Mouse (Mus musculus) erythroid progenitor cell, adult 5-6 weeks (primary cell): ENCODE data around the gene Mast4. TPM values are rescaled to one million over a fixed set of nuclear protein-coding genes. Genes with fewer than 3 reads are reported as not detected.
"Not testable (repeated sequence)": the region's sequence is repeated elsewhere in the genome, so short reads cannot be mapped to it uniquely, and the experiment has no call there.

ENCODE experiments used
- ATAC-seq: replicated peaks from 2 replicates; pipeline ENCODE4 v1.8.0; 2016; ENCODE audit warnings: moderate number of reproducible peaks, mild to moderate bottlenecking, moderate TSS enrichment, inconsistent platforms; ENCODE audit not compliant: poor library complexity, low FRiP score, severe bottlenecking
- total RNA-seq, 2 experiments: library from RNA; stranded (forward) in 1 of 2; stranded (reverse) in 1 of 2; fragments of 150-400 nt in 1 of 2; fragments of 186-747, 209-891 nt in 1 of 2; gene quantifications; 2 replicates each; pipeline versions ENCODE4 v1.2.3 to v1.2.4; 2015 to 2017; ENCODE audit warnings: low replicate concordance in 2 of 2

The Mast4 gene
- total RNA-seq (2015; ENCODE audit: low replicate concordance): 2.5 and 13.3 TPM in 2 replicates
- total RNA-seq (2017; ENCODE audit: low replicate concordance): 0.64 and 5.5 TPM in 2 replicates

DNA sequence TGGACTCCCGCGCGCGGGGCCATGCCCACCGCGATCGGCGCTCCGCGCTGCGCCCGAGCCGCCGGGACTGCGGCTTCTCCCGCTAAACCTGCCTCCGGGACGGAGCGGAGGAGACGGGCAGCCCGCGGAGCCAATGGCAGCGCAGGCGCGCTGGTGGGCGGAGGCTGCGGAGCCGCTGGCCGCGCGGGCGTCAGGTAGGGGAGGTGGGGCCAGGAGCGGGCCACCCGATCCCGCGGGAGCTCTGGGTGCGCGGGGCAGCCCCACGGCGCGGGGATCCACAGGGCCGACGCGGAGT lies at the start of gene Mast4:
Gene Mast4, minus strand, starts transcription at position 106 of the 295 bp plus-strand sequence.
- no peak for ATAC-seq

DNA sequence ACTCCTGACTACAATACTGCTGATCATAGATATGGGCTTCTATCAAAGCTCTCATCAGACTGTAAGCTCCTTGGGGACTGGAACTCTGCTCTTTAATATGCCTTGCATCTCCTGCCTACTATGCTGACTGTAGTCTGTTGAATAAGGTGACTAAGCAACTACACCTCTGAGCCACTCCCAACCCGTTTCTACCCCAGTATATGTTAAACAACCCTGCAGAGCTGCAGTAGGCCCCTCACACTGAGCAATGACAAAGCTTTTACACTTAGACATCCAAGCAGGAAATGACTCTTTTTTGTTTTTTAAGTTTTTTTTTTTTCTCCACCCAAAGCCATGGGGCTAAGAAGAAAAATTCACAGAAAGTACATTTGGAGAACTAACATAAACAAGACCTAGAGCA lies 40.2 kb upstream of the Mast4 start:
- ATAC-seq: no peak

- no peak for ATAC-seq
Observed at GRCm38 (mm10) chr13:103369194-103369593, 34.9 kb upstream of the Mast4 start.

GRCm38 (mm10) chr13:103363181-103363580 lies 28.9 kb upstream of the Mast4 start:
- ATAC-seq: no peak

GRCm38 (mm10) chr13:103357415-103357814 lies 23.1 kb upstream of the Mast4 start:
- not testable (repeated sequence) for ATAC-seq

GRCm38 (mm10) chr13:103356909-103357308 lies 22.6 kb upstream of the Mast4 start:
- ATAC-seq: not testable (repeated sequence)

DNA sequence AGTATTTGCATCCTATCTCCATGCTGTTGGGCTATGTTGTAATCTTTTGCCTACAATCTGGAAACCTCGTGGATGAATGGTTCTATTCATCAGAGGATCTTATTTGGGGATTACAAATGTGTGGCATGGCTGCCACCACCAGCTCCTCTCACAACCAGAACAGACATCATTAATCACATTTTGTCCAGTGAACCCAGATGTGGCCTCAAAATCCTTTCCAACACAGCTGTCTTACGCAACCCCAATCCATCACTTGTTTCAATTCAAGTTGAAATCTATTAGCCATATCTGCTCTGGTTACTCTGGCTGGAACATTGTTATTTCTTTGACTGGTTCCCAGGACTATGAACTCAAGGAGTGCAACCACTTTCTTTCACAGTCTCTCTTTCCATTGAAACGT lies 20.4 kb upstream of the Mast4 start:
- no peak for ATAC-seq

DNA sequence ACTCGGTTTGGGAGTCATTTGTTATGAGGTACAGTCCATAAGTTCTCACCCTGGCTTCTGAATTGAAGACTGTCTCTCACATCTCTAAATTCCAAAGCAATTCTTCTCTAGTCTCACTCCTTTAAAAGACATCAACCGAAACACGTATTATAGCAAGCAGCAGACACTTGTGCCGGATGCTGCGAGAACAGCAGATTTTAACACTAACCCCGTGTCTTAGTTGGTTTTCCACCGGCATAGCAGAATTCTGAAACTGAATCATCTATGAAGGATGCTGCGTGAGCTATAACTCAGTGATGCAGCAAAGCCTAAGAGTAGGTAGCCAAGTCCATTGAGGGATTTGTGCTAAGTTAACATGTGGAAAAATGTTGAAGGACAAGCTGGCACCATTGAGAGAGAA lies 10.5 kb upstream of the Mast4 start:
- no peak for ATAC-seq

GRCm38 (mm10) chr13:103344006-103344720 lies 9.9 kb upstream of the Mast4 start:
- no peak for ATAC-seq

DNA sequence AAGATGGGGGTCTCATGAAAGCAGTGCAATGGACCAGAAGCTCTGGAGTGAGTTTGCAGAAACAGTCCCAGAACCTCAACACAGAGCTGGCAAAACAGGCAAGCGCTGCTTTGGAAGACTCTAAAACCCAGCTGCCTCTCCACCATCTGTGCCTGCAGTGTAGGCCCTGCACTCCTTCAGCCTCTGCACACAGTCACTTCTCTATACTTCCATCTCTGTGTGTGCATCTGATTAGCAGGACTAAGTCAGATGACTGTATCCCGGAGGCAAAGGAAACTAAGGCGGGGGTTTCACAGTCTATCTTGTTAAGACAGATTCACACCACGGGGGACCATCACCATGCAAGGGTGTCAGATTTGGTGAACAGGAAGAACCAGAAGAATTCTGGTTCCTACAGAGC lies 6.7 kb upstream of the Mast4 start:
- no peak for ATAC-seq

DNA sequence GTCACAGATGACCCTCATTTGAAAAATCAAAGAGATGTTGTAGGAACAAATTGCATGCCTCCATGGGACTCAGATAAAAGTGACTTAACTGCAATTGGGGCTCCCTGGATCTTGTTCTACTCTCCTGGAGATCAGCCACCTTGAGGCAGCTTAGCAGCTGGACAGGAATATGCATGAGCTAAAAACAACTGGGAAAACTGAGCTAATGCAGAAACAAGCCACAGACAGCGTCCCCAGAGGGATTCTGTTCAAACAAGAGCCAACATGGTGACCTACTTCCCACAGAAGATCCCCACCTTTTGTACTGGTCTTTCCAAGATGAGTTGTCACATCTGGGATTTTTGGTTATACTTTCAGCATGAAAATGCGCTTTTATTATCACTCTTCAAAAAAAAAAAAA lies 4.3 kb upstream of the Mast4 start:
- no peak for ATAC-seq

- no peak for ATAC-seq
Observed at GRCm38 (mm10) chr13:103336237-103336636, 1.9 kb upstream of the Mast4 start.

GRCm38 (mm10) chr13:103334723-103335458 lies 594 bp upstream of the Mast4 start:
- ATAC-seq: no peak

DNA sequence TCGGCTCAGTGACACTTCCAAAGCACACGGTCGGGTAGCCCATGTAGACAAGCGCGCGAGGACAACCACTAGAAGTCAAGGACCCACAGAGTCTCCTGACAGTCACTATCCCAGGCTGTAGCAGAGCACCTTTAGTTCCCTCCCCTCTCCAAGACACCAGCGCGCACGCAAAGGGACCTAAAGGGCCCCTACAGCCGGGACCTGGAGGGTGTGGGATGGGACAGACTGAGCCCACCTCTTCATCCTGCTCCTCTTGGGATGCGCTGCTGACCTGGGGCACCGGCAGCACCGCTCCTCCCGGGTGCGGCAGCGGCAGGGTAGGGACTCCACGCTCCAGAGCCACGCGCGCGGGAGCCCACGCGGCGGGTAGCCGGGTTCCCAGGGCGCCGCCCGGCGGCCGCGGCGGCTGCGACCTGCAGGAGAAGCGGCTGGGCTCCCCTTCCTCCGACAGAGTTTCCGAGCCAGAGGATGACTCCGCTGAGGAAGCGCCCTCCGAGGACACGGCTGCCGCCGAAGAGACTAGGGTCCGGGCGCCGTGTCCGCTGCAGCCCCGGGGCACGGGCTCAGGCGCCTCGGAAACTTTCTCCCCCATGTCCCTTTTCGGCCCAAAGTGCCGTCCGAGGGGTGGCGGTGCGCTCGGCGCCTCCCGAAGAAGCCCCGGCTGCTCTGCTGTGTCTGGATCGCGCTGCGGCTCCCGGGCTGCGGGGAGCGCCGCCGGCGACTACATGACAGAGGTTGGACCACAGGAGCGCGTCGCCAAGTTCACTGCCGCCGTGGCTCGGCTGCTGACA lies 501 bp downstream of the Mast4 start:
- no peak for ATAC-seq

DNA sequence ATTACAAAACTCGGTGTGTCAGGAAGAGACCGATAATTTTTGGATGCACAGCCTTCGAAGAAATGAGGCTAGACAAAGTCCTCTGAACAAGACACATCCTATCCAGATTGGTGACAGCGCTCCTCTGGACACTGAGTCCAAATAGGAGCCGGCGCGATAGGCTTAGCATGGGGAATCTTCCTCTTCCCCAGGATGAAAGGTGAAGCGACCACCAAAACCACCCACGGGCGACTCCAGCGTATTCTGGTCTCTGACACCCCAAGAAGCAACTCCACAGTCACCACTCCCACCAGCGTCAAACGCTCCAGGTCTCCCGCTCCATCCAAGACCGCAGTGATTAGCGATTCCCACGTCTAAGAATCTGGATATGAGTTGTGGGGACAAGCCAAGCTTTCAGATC lies 1.1 kb downstream of the Mast4 start:
- no peak for ATAC-seq

DNA sequence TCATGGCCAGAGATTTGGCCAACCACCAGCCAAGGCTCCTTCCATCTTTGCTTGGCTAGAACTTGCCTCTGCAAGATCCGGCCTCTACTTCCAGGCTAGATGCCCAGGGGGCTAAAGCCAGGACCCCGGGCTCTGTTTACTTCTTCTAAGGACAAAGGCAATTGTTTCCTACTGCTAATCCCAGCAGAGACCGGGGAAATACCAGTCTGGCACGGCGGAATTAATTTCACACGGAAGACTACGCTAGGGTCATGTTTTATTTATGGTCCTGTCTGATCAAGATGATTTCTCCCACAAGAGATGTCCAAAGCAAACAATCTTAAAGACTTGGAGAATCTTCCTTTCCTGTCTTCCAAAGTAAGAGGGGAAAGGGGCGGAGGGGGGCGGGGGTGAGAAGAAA lies 1.6 kb downstream of the Mast4 start:
- no peak for ATAC-seq

DNA sequence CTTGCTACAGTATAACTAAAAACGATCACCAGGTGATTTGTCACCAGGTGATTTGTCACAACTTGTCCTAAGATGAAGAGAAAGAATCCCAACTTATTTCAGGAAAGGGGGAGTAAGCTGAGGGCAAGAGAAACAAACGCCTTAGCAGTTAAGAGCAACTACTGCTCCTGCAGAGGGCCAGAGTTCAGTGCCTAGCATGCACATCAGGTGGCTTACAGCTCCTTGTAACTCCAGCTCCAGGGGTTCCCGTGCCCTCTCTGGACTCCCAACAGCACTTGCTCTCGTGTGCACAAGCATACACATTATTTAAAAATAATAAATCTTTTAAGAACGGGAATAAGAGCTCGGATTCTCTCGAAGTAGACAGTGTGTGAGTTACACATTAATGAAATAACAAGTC lies 3.2 kb downstream of the Mast4 start:
- ATAC-seq: no peak

- no peak for ATAC-seq
Observed at GRCm38 (mm10) chr13:103328299-103328698, 6.0 kb downstream of the Mast4 start.

GRCm38 (mm10) chr13:103327843-103328242 lies 6.5 kb downstream of the Mast4 start:
- ATAC-seq: no peak

DNA sequence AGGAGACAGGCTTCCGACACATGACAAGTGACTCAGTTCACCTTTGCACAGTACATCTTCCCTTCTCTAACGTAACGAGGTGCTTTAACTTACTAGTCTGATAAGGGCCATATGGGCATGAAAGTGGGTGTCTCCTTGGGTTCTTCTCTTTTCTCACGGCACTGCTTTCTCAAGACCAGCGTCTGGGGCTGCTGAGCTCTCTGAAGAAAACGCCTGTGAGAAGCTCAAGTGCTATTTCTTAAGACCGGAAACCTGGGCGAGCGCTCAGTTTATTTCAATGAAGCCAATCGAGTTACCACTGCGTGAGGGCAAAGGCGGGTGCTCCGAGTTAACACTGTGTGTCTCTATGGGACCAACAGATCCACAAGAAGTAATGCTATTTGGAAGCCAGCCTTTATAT lies 8.1 kb downstream of the Mast4 start:
- ATAC-seq: no peak

DNA sequence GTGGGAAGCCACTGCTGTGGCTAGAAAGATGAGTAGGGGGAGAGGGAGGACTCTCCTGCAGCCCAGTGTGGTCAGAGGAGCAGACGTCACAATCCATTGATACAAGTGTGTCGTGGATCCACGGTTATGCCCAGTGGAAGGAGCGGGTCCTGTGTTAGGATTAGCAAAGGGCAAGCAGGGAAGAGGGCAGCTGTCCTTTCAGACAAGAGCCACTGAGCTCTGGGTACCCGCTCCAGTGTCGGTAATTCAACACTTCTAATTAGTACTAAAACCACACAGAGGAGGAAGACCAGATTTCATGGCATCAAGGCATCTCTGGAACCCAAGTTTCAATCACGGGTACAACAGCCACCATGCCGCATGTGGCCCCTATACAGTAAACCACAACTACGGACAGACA lies 14.4 kb downstream of the Mast4 start:
- no peak for ATAC-seq
